In genomic region chr9:107633091-107633660, GRCm38 (mm10) we compare ENCODE assay signal across 8 mouse cellular contexts. TPM values are rescaled to one million over a fixed set of nuclear protein-coding genes. Genes with fewer than 3 reads are reported as not detected.
A peak's percentile ranks its signal among the peaks of the same experiment; 100 is the strongest.
DNase-seq lines count a peak whose midpoint lies in the region; ATAC-seq and TF ChIP-seq lines count a peak whose summit lies in the region.

No protein-coding gene starts in this region.

- peak; percentile 74 for DNase-seq in c-Kit-positive CD71-negative TER-119-negative erythroid progenitor cells, embryonic 14.5 days (ENCODE audit: low read depth)
- peak; percentile 83 for DNase-seq in heart, postnatal 25 days (ENCODE audit: low spot score)
- DNase-seq in layer of hippocampus, adult 2 months (ENCODE audit: low spot score in 2 of 2): peak; percentile 72
- peak; percentile 88 for DNase-seq in thymus, adult 2 months

- H3K9me3 ChIP-seq in ES-Bruce4 (replicated peaks; ENCODE audit: control insufficient read depth, insufficient read depth, low read length, poor library complexity, severe bottlenecking): no peaks in the 10 kb centered on the region
- H3K9me3 ChIP-seq in forebrain, embryonic 15.5 days: no peaks in the 10 kb centered on the region
- H3K9me3 ChIP-seq in lung, embryonic 15.5 days: no peaks in the 10 kb centered on the region
- no peaks in the 10 kb centered on the region for H3K9me3 ChIP-seq in neural tube, embryonic 15.5 days (replicated peaks)

- intact Hi-C loops in heart, postnatal 25 days (cut with DNase I): no loop called here

- H3K27me3 ChIP-seq in ES-Bruce4 (ENCODE audit: control insufficient read depth, insufficient read depth, low read length, poor library complexity, severe bottlenecking): no peaks in the 10 kb centered on the region
- H3K27me3 ChIP-seq in forebrain, embryonic 15.5 days: no peaks in the 10 kb centered on the region
- H3K27me3 ChIP-seq in lung, embryonic 15.5 days: no peaks in the 10 kb centered on the region
- H3K27me3 ChIP-seq in neural tube, embryonic 15.5 days (replicated peaks): no peaks in the 10 kb centered on the region
- H3K27me3 ChIP-seq in thymus, adult 2 months (ENCODE audit: control insufficient read depth, insufficient read depth, low read length): no peaks in the 10 kb centered on the region

- H3K4me2 ChIP-seq in forebrain, embryonic 15.5 days (replicated peaks): peak overlapping the region; percentile 97
- peak overlapping the region; percentile 98 for H3K4me2 ChIP-seq in lung, embryonic 15.5 days
- H3K4me2 ChIP-seq in neural tube, embryonic 15.5 days: peak overlapping the region; percentile 85

- no peak for TF ChIP-seq CTCF in ES-Bruce4 (IDR thresholded peaks at IDR 0.05; ENCODE audit: low read depth, low read length)
- TF ChIP-seq CTCF in layer of hippocampus, adult 2 months (conservative IDR thresholded peaks at IDR 0.05): no peak
- no peak for TF ChIP-seq CTCF in thymus, adult 2 months (IDR thresholded peaks at IDR 0.05; ENCODE audit: borderline replicate concordance, control insufficient read depth, extremely low read depth, insufficient read depth, low read length, poor library complexity)

- no peaks in the 10 kb centered on the region for H3K36me3 ChIP-seq in ES-Bruce4 (ENCODE audit: control insufficient read depth, insufficient read depth, low read length, poor library complexity, severe bottlenecking)
- no peaks in the 10 kb centered on the region for H3K36me3 ChIP-seq in forebrain, embryonic 15.5 days
- no peaks in the 10 kb centered on the region for H3K36me3 ChIP-seq in lung, embryonic 15.5 days
- no peaks in the 10 kb centered on the region for H3K36me3 ChIP-seq in neural tube, embryonic 15.5 days
- H3K36me3 ChIP-seq in thymus, adult 2 months (ENCODE audit: control insufficient read depth, insufficient read depth, low read length): no peaks in the 10 kb centered on the region

- no peak for TF ChIP-seq EP300 in ES-Bruce4 (IDR thresholded peaks at IDR 0.05; ENCODE audit: insufficient read depth, low read depth, low read length)

- peaks cover 12% of the 10 kb centered on the region for H3K4me1 ChIP-seq in ES-Bruce4 (ENCODE audit: control insufficient read depth, insufficient read depth, low read length)
- H3K4me1 ChIP-seq in forebrain, embryonic 15.5 days: peaks cover 74% of the 10 kb centered on the region
- H3K4me1 ChIP-seq in lung, embryonic 15.5 days: peaks cover 59% of the 10 kb centered on the region
- H3K4me1 ChIP-seq in neural tube, embryonic 15.5 days: peaks cover 87% of the 10 kb centered on the region
- peaks cover 52% of the 10 kb centered on the region for H3K4me1 ChIP-seq in thymus, adult 2 months (replicated peaks; ENCODE audit: control insufficient read depth, insufficient read depth, low read length)

- WGBS in forebrain, embryonic 15.5 days: 1% methylated on average over 33 of the region's 33 CpGs
- 2% methylated on average over 33 of the region's 33 CpGs for WGBS in lung, embryonic 15.5 days
- WGBS in neural tube, embryonic 15.5 days: 2% methylated on average over 32 of the region's 33 CpGs
- under 1% methylated on average over 33 of the region's 33 CpGs for WGBS in thymus, adult 2 months

- H3K4me3 ChIP-seq in ES-Bruce4 (ENCODE audit: low read depth, low read length): peak overlapping the region; percentile 84
- H3K4me3 ChIP-seq in forebrain, embryonic 15.5 days: peak overlapping the region; percentile 77
- peak overlapping the region; percentile 95 for H3K4me3 ChIP-seq in layer of hippocampus, adult 2 months
- peak overlapping the region; percentile 77 for H3K4me3 ChIP-seq in lung, embryonic 15.5 days
- H3K4me3 ChIP-seq in neural tube, embryonic 15.5 days (replicated peaks): peak overlapping the region; percentile 85
- peak overlapping the region; percentile 85 for H3K4me3 ChIP-seq in thymus, adult 2 months (ENCODE audit: control insufficient read depth, insufficient read depth, low read length)

- peak overlapping the region; percentile 89 for H3K9ac ChIP-seq in ES-Bruce4 (ENCODE audit: low read depth, poor library complexity, severe bottlenecking)
- peak overlapping the region; percentile 88 for H3K9ac ChIP-seq in forebrain, embryonic 15.5 days (replicated peaks)
- peak overlapping the region; percentile 76 for H3K9ac ChIP-seq in lung, embryonic 15.5 days
- H3K9ac ChIP-seq in neural tube, embryonic 15.5 days (replicated peaks): peak overlapping the region; percentile 87

- no peak for TF ChIP-seq POLR2A in ES-Bruce4 (IDR thresholded peaks at IDR 0.05; ENCODE audit: insufficient read depth, low read length)
- TF ChIP-seq POLR2A in thymus, adult 2 months (IDR thresholded peaks at IDR 0.05; ENCODE audit: control insufficient read depth, extremely low read depth, insufficient read depth, low read length, poor library complexity): peak; percentile 98

- no peak overlapping the region for H3K27ac ChIP-seq in ES-Bruce4 (ENCODE audit: insufficient read depth, low read length)
- H3K27ac ChIP-seq in forebrain, embryonic 15.5 days (replicated peaks): peak overlapping the region; percentile 89
- H3K27ac ChIP-seq in layer of hippocampus, adult 2 months: peak overlapping the region; percentile 92
- H3K27ac ChIP-seq in lung, embryonic 15.5 days: peak overlapping the region; percentile 90
- H3K27ac ChIP-seq in neural tube, embryonic 15.5 days (replicated peaks): peak overlapping the region; percentile 89
- peak overlapping the region; percentile 80 for H3K27ac ChIP-seq in thymus, adult 2 months (ENCODE audit: control insufficient read depth, insufficient read depth, low read length)

- peak; percentile 15; the same call in 1 of the 2 replicates for ATAC-seq in forebrain, embryonic 15.5 days (replicated peaks)
- ATAC-seq in lung, embryonic 15.5 days (ENCODE audit: borderline replicate concordance, extremely low read depth, low FRiP score, low TSS enrichment): peak; percentile 55
- ATAC-seq in neural tube, embryonic 15.5 days (ENCODE audit: low FRiP score): peak; percentile 6; the same call in 1 of the 2 replicates

RNA-seq across cellular contexts. Expression of gene Gnai2, which starts 2.0 kb away (rescaled TPM):
- polyA plus RNA-seq in ES-Bruce4 (2011; ENCODE audit: insufficient read depth, insufficient read length, low read depth, missing spikeins): 266 and 284 TPM in 2 replicates
- polyA plus RNA-seq in forebrain, embryonic 15.5 days (2015; fragmentation: Nextera tagmentation; extraction: Ambion mirVana): 335 and 338 TPM in 2 replicates
- 100 to 1,000 TPM; 241 to 257 TPM for total RNA-seq in heart, postnatal 25 days (2021)
- total RNA-seq in layer of hippocampus, adult 2 months (2021): 100 to 1,000 TPM; 208 to 222 TPM
- polyA plus RNA-seq in lung, embryonic 15.5 days (2015; fragmentation: Nextera tagmentation; extraction: Ambion mirVana): 469 and 478 TPM in 2 replicates
- polyA plus RNA-seq in neural tube, embryonic 15.5 days (2015; fragmentation: Nextera tagmentation; extraction: Ambion mirVana): 262 and 325 TPM in 2 replicates
- 1,154 and 1,267 TPM in 2 replicates for polyA plus RNA-seq in thymus, adult 2 months (2012; rRNA removed)

RNA-seq across cellular contexts. Expression of gene Sema3b, which starts 24.1 kb away (rescaled TPM):
- polyA plus RNA-seq in ES-Bruce4 (2011; ENCODE audit: insufficient read depth, insufficient read length, low read depth, missing spikeins): 15.4 and 16.5 TPM in 2 replicates
- polyA plus RNA-seq in forebrain, embryonic 15.5 days (2015; fragmentation: Nextera tagmentation; extraction: Ambion mirVana): 1.7 and 2.8 TPM in 2 replicates
- 10 to 100 TPM; 15.0 to 17.8 TPM for total RNA-seq in heart, postnatal 25 days (2021)
- 1 to 10 TPM; 1.9 to 2.2 TPM for total RNA-seq in layer of hippocampus, adult 2 months (2021)
- 8.2 and 9.1 TPM in 2 replicates for polyA plus RNA-seq in lung, embryonic 15.5 days (2015; fragmentation: Nextera tagmentation; extraction: Ambion mirVana)
- 6.6 and 9.7 TPM in 2 replicates for polyA plus RNA-seq in neural tube, embryonic 15.5 days (2015; fragmentation: Nextera tagmentation; extraction: Ambion mirVana)
- 4.3 and 4.9 TPM in 2 replicates for polyA plus RNA-seq in thymus, adult 2 months (2012; rRNA removed)

RNA-seq across cellular contexts. Expression of gene Slc38a3, which starts 36.2 kb away (rescaled TPM):
- 8.1 and 13.3 TPM in 2 replicates for polyA plus RNA-seq in ES-Bruce4 (2011; ENCODE audit: insufficient read depth, insufficient read length, low read depth, missing spikeins)
- polyA plus RNA-seq in forebrain, embryonic 15.5 days (2015; fragmentation: Nextera tagmentation; extraction: Ambion mirVana): 24.2 and 24.4 TPM in 2 replicates
- total RNA-seq in heart, postnatal 25 days (2021): 10 to 100 TPM; 62.0 to 69.7 TPM
- total RNA-seq in layer of hippocampus, adult 2 months (2021): 10 to 100 TPM; 55.7 to 65.0 TPM
- polyA plus RNA-seq in lung, embryonic 15.5 days (2015; fragmentation: Nextera tagmentation; extraction: Ambion mirVana): 3.9 and 4.1 TPM in 2 replicates
- polyA plus RNA-seq in neural tube, embryonic 15.5 days (2015; fragmentation: Nextera tagmentation; extraction: Ambion mirVana): 35.1 and 35.4 TPM in 2 replicates
- polyA plus RNA-seq in thymus, adult 2 months (2012; rRNA removed): 9.1 and 11.2 TPM in 2 replicates

RNA-seq across cellular contexts. Expression of gene Ifrd2, which starts 45.7 kb away (rescaled TPM):
- 43.8 and 45.3 TPM in 2 replicates for polyA plus RNA-seq in ES-Bruce4 (2011; ENCODE audit: insufficient read depth, insufficient read length, low read depth, missing spikeins)
- 15.4 and 16.9 TPM in 2 replicates for polyA plus RNA-seq in forebrain, embryonic 15.5 days (2015; fragmentation: Nextera tagmentation; extraction: Ambion mirVana)
- 10 to 100 TPM; 44.6 to 45.8 TPM for total RNA-seq in heart, postnatal 25 days (2021)
- total RNA-seq in layer of hippocampus, adult 2 months (2021): 10 to 100 TPM; 13.7 to 15.2 TPM
- polyA plus RNA-seq in lung, embryonic 15.5 days (2015; fragmentation: Nextera tagmentation; extraction: Ambion mirVana): 40.0 and 44.2 TPM in 2 replicates
- polyA plus RNA-seq in neural tube, embryonic 15.5 days (2015; fragmentation: Nextera tagmentation; extraction: Ambion mirVana): 14.4 and 25.2 TPM in 2 replicates
- polyA plus RNA-seq in thymus, adult 2 months (2012; rRNA removed): 65.1 and 67.4 TPM in 2 replicates

RNA-seq across cellular contexts. Expression of gene Gnat1, which starts 46.3 kb away (rescaled TPM):
- 1.5 TPM in 1 of 2 replicates, not detected in the other for polyA plus RNA-seq in ES-Bruce4 (2011; ENCODE audit: insufficient read depth, insufficient read length, low read depth, missing spikeins)
- 1.7 and 1.8 TPM in 2 replicates for polyA plus RNA-seq in forebrain, embryonic 15.5 days (2015; fragmentation: Nextera tagmentation; extraction: Ambion mirVana)
- not detected for total RNA-seq in heart, postnatal 25 days (2021)
- total RNA-seq in layer of hippocampus, adult 2 months (2021): under 1 TPM in 1 of 2 experiments, not detected in 1; 0.17 TPM
- 0.54 and 0.93 TPM in 2 replicates for polyA plus RNA-seq in lung, embryonic 15.5 days (2015; fragmentation: Nextera tagmentation; extraction: Ambion mirVana)
- 2.5 and 2.9 TPM in 2 replicates for polyA plus RNA-seq in neural tube, embryonic 15.5 days (2015; fragmentation: Nextera tagmentation; extraction: Ambion mirVana)
- 0.13 and 0.34 TPM in 2 replicates for polyA plus RNA-seq in thymus, adult 2 months (2012; rRNA removed)
